Mouse (Mus musculus) left cerebral cortex, postnatal 10 days (tissue): ENCODE results near the gene Kctd21. TPM values are rescaled to one million over a fixed set of nuclear protein-coding genes. Genes with fewer than 3 reads are reported as not detected.

Experiments
- DNase-seq, 2 experiments: peaks; one replicate each; pipeline ENCODE4 v3.0.0; 2021 to 2022; ENCODE audit warnings: low spot score in 2 of 2, mixed read lengths in 1 of 2; ENCODE audit errors: extremely low spot score in 1 of 2
- intact Hi-C: fragments of 180-260 bp; cut with DNase I; formaldehyde crosslinking; loops from one replicate; pipeline ENCODE4 v1.15.1; 2025
- total RNA-seq, 2 experiments: library from RNA; stranded (reverse); gene quantifications; 2 replicates each; pipeline ENCODE4 v1.2.3; 2021

Kctd21 gene
- total RNA-seq, 2 experiments from 2014 or later, result 7.4 to 7.6 TPM

GRCm38 (mm10) chr7:97361467-97361866, 29.3 kb downstream of the Kctd21 start:
- DNase-seq, result peak in 1 of 2 experiments; percentile 50
- intact Hi-C loops, result no loop called here

DNA sequence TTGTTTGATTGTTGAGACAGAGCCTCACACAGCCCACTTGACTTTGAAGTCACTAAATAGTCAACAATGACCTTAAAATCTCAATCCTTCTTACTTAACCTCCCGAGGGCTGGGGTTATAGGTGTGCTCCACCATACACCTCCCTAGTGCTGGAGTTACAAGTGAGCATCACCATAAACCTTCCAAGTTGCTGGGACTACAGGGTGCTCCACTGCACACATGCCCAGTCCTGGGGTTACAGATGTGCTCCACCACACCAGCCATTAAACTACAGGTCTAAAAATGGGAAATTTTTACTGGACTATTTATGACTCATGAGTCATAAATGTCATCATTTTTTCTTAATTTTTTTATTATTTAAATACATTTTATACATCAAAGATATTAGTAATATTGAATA, 33.8 kb downstream of the Kctd21 start:
- no peak for DNase-seq
- intact Hi-C loops, result no loop called here

GRCm38 (mm10) chr7:97375101-97375500, 43.0 kb downstream of the Kctd21 start:
- intact Hi-C loops, result no loop called here

GRCm38 (mm10) chr7:97375906-97376305, 43.8 kb downstream of the Kctd21 start:
- intact Hi-C loops, result no loop called here
- DNase-seq, result no peak

More at GRCm38 (mm10) chr7:97375101-97375500, 43.0 kb downstream of the Kctd21 start:
- no peak for DNase-seq

GRCm38 (mm10) chr7:97379304-97379703, 47.2 kb downstream of the Kctd21 start:
- intact Hi-C loops, result no loop called here
- no peak for DNase-seq

DNA sequence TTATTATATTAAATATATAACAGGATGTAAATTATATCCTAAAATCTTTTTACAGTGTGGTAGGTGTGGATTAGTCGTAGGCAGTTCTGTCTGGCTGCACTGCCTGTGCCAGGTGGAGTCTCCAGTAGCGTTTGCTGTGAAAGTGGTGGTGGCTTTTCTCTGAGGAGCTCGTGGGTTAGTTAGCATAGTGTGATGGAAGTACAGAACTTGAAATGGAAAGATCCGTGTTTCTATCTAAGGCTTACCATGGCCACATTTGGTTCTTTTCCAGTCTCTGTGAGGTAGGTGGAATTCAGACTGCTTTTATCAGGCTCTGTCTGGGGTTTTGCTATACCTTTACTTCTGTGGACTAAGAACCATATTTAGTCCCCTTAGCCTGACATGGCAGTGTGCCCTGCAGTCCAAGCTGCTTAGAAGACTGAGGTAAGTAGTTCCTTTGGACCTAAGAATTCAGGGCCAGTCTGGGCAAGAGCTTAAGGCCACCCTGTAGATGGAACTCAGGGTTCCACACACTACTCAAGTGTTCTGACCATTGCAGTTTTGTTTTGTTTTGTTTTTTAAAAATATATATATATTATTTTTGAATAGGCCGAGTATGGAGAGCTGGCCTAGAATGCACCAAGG, 48.5 kb downstream of the Kctd21 start:
- no peak for DNase-seq
- intact Hi-C loops, result no loop called here

GRCm38 (mm10) chr7:97382661-97383060, 50.5 kb downstream of the Kctd21 start:
- no peak for DNase-seq
- intact Hi-C loops, result no loop called here

- intact Hi-C loops, result no loop called here
- no peak for DNase-seq
Observed at GRCm38 (mm10) chr7:97383496-97384132, 51.5 kb downstream of the Kctd21 start.

GRCm38 (mm10) chr7:97386106-97386805, 54.1 kb downstream of the Kctd21 start:
- intact Hi-C loops, result no loop called here

GRCm38 (mm10) chr7:97386806-97387370, 54.8 kb downstream of the Kctd21 start:
- intact Hi-C loops, result no loop called here
- peak; percentile 64 to 82 for DNase-seq

More at GRCm38 (mm10) chr7:97386106-97386805, 54.1 kb downstream of the Kctd21 start:
- DNase-seq, result no peak

DNA sequence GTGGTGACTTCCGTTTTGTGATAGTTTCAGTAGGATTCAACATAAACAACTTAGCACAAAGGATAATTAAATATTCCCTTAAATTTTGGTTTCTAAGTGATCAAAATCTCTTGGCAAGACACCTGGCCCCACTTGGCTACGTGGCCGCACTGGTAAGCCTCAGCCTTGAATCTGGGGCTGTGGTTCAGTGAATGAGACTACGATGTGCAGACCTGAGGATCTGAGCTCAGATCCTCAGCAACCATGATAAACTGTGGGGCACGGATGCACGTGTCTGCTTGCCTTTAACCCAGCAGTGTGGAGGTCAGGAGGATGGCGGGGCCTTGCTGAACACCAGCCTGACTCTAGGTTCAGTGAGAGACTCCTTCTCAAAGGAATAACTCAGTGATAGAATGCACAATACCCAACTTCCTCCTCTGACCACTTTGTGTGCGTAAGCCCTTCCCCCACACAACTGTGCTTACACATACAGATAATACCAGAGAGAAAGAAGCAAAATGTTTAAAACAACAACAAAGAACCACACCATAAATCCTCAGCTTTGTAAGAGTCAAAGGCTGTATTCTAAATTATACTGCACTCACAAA, 55.5 kb downstream of the Kctd21 start:
- intact Hi-C loops, result no loop called here
- DNase-seq, result no peak

DNA sequence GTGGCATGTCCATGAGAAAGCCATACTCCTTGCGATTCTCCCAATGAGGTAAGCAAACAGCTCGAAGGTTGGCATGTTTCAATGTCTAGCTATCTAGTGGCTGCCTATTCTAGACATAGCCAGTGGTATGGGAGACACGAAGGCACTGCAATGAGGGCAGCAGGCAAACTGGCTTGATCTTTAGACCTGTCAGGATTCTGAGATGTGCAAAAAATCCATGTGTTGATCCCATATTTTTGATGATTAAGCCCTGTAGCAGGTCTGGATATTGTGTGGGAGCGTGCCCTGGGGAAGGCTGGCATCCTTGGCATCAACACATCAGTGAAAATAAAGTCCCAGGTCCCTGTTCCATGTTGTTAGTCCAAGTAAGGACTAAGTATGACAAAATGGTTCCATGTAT, 56.4 kb downstream of the Kctd21 start:
- DNase-seq, result no peak
- intact Hi-C loops, result no loop called here

DNA sequence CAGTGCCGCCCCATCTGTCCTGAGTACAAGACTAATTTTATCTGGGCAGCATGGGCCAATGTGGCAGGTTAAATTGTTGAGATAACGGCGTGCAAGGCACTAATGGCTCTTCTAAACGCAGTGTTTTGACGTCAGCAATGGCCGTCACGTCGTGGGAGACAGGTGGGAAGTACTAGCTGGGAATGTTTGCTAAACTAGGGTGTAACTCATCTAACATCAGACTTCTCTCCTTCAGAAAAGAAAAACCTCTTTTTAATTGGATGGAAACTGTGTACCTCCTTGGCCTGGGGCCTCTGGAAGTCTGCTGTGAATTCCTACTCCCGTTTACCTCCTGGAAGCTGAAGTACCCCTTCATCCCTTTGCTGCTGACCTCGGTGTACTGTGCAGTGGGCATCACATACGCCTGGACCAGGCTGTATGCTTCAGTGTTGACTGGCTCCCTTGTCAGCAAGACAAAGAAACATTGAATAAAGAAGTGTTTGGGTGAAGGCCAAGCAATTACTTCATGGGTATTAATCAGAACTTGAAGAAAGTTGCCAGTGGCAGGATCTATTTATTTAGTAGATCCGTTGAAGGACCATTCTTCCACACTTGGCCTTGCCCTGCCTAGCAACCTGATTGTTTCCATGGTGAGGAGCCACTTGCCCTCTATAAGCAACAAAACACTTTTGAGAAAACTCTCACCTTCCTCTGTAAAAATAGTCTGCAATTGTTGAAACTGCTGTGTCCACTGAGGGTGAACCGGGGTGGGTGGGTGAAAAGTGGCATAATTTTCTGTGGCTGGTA, 59.4 kb downstream of the Kctd21 start:
- intact Hi-C loops, result no loop called here
- DNase-seq, result no peak

- no peak for DNase-seq
- intact Hi-C loops, result no loop called here
Observed at GRCm38 (mm10) chr7:97392079-97392445, 59.9 kb downstream of the Kctd21 start.

- no peak for DNase-seq
Observed at GRCm38 (mm10) chr7:97394375-97394774, 62.2 kb downstream of the Kctd21 start.

DNA sequence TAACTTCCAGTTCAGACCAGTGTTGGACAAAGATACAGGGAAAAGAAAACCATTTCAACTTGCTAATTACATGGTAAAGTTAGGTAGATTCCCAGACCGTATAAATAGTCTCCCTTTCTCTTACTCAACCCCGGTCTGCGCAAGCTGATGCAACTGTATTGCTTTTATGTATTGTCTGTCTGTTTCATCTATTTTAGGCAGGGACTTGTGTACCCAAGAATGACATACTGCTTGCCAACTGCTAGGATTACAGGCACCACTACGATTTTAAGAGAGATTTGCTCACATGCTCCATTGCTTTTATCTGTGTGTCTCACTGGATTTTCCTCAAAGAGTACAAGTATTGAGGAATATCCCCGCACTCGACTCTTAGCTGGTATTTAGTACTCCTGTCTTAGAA, 66.8 kb downstream of the Kctd21 start:
- intact Hi-C loops, result no loop called here
- no peak for DNase-seq

More at GRCm38 (mm10) chr7:97394375-97394774, 62.2 kb downstream of the Kctd21 start:
- intact Hi-C loops, result no loop called here
